Mouse (Mus musculus): ENCODE measurements around the gene Arfgap1. TPM values are rescaled to one million over a fixed set of nuclear protein-coding genes. Genes with fewer than 3 reads are reported as not detected.

Gene Arfgap1
- polyA plus RNA-seq, 1 experiment from 2014 or later: 45.7 TPM

GRCm38 (mm10) chr2:180941869-180942268 is 25.2 kb upstream of the Arfgap1 start:
- Histone ChIP-seq H3K4me2 (no peak overlapping the region), H3K9ac (ENCODE audit: low read length) (no peak overlapping the region), H3K4me1 (ENCODE audit: control insufficient read depth, insufficient read depth, low read length) (no peaks in the 10 kb centered on the region), H3K4me3 (ENCODE audit: low read depth, low read length) (no peak overlapping the region), H3K9me3 (ENCODE audit: control insufficient read depth, low read length) (no peaks in the 10 kb centered on the region), H3K27ac (ENCODE audit: low read depth, low read length) (no peak overlapping the region), H3K36me3 (ENCODE audit: control insufficient read depth, insufficient read depth, low read length) (no peaks in the 10 kb centered on the region), H3K27me3 (ENCODE audit: control insufficient read depth, insufficient read depth, low read length) (no peaks in the 10 kb centered on the region)
- DNase-seq (ENCODE audit: low spot score, missing footprints) (no peak), ATAC-seq (ENCODE audit: low FRiP score) (no peak)

- Histone ChIP-seq H3K27me3 (ENCODE audit: control insufficient read depth, insufficient read depth, low read length) (no peaks in the 10 kb centered on the region), H3K4me3 (ENCODE audit: low read depth, low read length) (no peak overlapping the region), H3K9me3 (ENCODE audit: control insufficient read depth, low read length) (no peaks in the 10 kb centered on the region), H3K36me3 (ENCODE audit: control insufficient read depth, insufficient read depth, low read length) (no peaks in the 10 kb centered on the region), H3K27ac (ENCODE audit: low read depth, low read length) (no peak overlapping the region), H3K4me1 (ENCODE audit: control insufficient read depth, insufficient read depth, low read length) (peaks cover 36% of the 10 kb centered on the region), H3K9ac (ENCODE audit: low read length) (no peak overlapping the region), H3K4me2 (no peak overlapping the region)
- 16% methylated on average over 1 of the region's 1 CpGs for WGBS
- DNase-seq (ENCODE audit: low spot score, missing footprints) (no peak), ATAC-seq (ENCODE audit: low FRiP score) (no peak)
Observed at GRCm38 (mm10) chr2:180949947-180950346, 17.1 kb upstream of the Arfgap1 start.

- 11% methylated on average over 9 of the region's 9 CpGs for WGBS
- Histone ChIP-seq H3K4me3 (ENCODE audit: low read depth, low read length) (peak overlapping the region; percentile 65), H3K4me2 (peak overlapping the region; percentile 90), H3K4me1 (ENCODE audit: control insufficient read depth, insufficient read depth, low read length) (peaks cover 37% of the 10 kb centered on the region), H3K9me3 (ENCODE audit: control insufficient read depth, low read length) (no peaks in the 10 kb centered on the region), H3K27me3 (ENCODE audit: control insufficient read depth, insufficient read depth, low read length) (no peaks in the 10 kb centered on the region), H3K36me3 (ENCODE audit: control insufficient read depth, insufficient read depth, low read length) (no peaks in the 10 kb centered on the region), H3K9ac (ENCODE audit: low read length) (peak overlapping the region; percentile 74), H3K27ac (ENCODE audit: low read depth, low read length) (peak overlapping the region; percentile 95)
- peak; percentile 92 for DNase-seq (ENCODE audit: low spot score, missing footprints)
- ATAC-seq (ENCODE audit: low FRiP score): peak; percentile 50
Observed at GRCm38 (mm10) chr2:180952731-180953171, 14.3 kb upstream of the Arfgap1 start.

- WGBS: 8% methylated on average over 2 of the region's 2 CpGs
- H3K4me3 ChIP-seq (ENCODE audit: low read depth, low read length): peak overlapping the region; percentile 65
- ATAC-seq (ENCODE audit: low FRiP score) (no peak), DNase-seq (ENCODE audit: low spot score, missing footprints) (no peak)
- peak overlapping the region; percentile 74 for H3K9ac ChIP-seq (ENCODE audit: low read length)
- H3K4me2 ChIP-seq: peak overlapping the region; percentile 90
- H3K4me1 ChIP-seq (ENCODE audit: control insufficient read depth, insufficient read depth, low read length): peaks cover 37% of the 10 kb centered on the region
- no peaks in the 10 kb centered on the region for H3K27me3 ChIP-seq (ENCODE audit: control insufficient read depth, insufficient read depth, low read length)
- no peaks in the 10 kb centered on the region for H3K36me3 ChIP-seq (ENCODE audit: control insufficient read depth, insufficient read depth, low read length)
- peak overlapping the region; percentile 95 for H3K27ac ChIP-seq (ENCODE audit: low read depth, low read length)
- H3K9me3 ChIP-seq (ENCODE audit: control insufficient read depth, low read length): no peaks in the 10 kb centered on the region
Observed at GRCm38 (mm10) chr2:180953638-180954037, 13.4 kb upstream of the Arfgap1 start.

- under 1% methylated on average over 52 of the region's 52 CpGs for WGBS
- H3K4me1 ChIP-seq (ENCODE audit: control insufficient read depth, insufficient read depth, low read length): peaks cover 35% of the 10 kb centered on the region
- peak within 1 kb of the TSS; percentile 65 for H3K4me3 ChIP-seq (ENCODE audit: low read depth, low read length)
- H3K9ac ChIP-seq (ENCODE audit: low read length): peak within 1 kb of the TSS; percentile 74
- H3K4me2 ChIP-seq: peak within 1 kb of the TSS; percentile 90
- H3K36me3 ChIP-seq (ENCODE audit: control insufficient read depth, insufficient read depth, low read length): no peaks in the 10 kb centered on the region
- no peaks in the 10 kb centered on the region for H3K27me3 ChIP-seq (ENCODE audit: control insufficient read depth, insufficient read depth, low read length)
- H3K9me3 ChIP-seq (ENCODE audit: control insufficient read depth, low read length): no peaks in the 10 kb centered on the region
- peak within 1 kb of the TSS; percentile 95 for H3K27ac ChIP-seq (ENCODE audit: low read depth, low read length)
- ATAC-seq (ENCODE audit: low FRiP score): peak; percentile 95
- peak; percentile 96 for DNase-seq (ENCODE audit: low spot score, missing footprints)
Observed at GRCm38 (mm10) chr2:180954061-180955047, 12.7 kb upstream of the Arfgap1 start, which contains the start of gene Nkain4. TSS of gene Nkain4 (minus strand) at chr2:180954699.

GRCm38 (mm10) chr2:180959605-180960004 is 7.4 kb upstream of the Arfgap1 start:
- Histone ChIP-seq H3K9ac (ENCODE audit: low read length) (no peak overlapping the region), H3K27me3 (ENCODE audit: control insufficient read depth, insufficient read depth, low read length) (no peaks in the 10 kb centered on the region), H3K4me1 (ENCODE audit: control insufficient read depth, insufficient read depth, low read length) (peaks cover 6% of the 10 kb centered on the region; the same call in 1 of the 2 replicates), H3K4me2 (no peak overlapping the region), H3K9me3 (ENCODE audit: control insufficient read depth, low read length) (no peaks in the 10 kb centered on the region), H3K36me3 (ENCODE audit: control insufficient read depth, insufficient read depth, low read length) (no peaks in the 10 kb centered on the region), H3K4me3 (ENCODE audit: low read depth, low read length) (no peak overlapping the region), H3K27ac (ENCODE audit: low read depth, low read length) (no peak overlapping the region)
- DNase-seq (ENCODE audit: low spot score, missing footprints) (no peak), ATAC-seq (ENCODE audit: low FRiP score) (no peak)
- WGBS: 82% methylated on average over 7 of the region's 7 CpGs

GRCm38 (mm10) chr2:180960187-180960586 is 6.8 kb upstream of the Arfgap1 start:
- no peaks in the 10 kb centered on the region for H3K9me3 ChIP-seq (ENCODE audit: control insufficient read depth, low read length)
- H3K27me3 ChIP-seq (ENCODE audit: control insufficient read depth, insufficient read depth, low read length): no peaks in the 10 kb centered on the region
- H3K36me3 ChIP-seq (ENCODE audit: control insufficient read depth, insufficient read depth, low read length): no peaks in the 10 kb centered on the region
- DNase-seq (ENCODE audit: low spot score, missing footprints) (no peak), ATAC-seq (ENCODE audit: low FRiP score) (no peak)
- H3K4me3 ChIP-seq (ENCODE audit: low read depth, low read length): no peak overlapping the region
- H3K9ac ChIP-seq (ENCODE audit: low read length): no peak overlapping the region
- H3K4me1 ChIP-seq (ENCODE audit: control insufficient read depth, insufficient read depth, low read length): 0 out of 2 replicates have a peak, but pooled peaks cover 2% of the 10 kb centered on the region
- H3K27ac ChIP-seq (ENCODE audit: low read depth, low read length): no peak overlapping the region
- no peak overlapping the region for H3K4me2 ChIP-seq
- 75% methylated on average over 3 of the region's 3 CpGs for WGBS

GRCm38 (mm10) chr2:180962616-180963308 is 4.3 kb upstream of the Arfgap1 start:
- ATAC-seq (ENCODE audit: low FRiP score) (no peak), DNase-seq (ENCODE audit: low spot score, missing footprints) (no peak)
- no peak overlapping the region for H3K4me3 ChIP-seq (ENCODE audit: low read depth, low read length)
- H3K4me1 ChIP-seq (ENCODE audit: control insufficient read depth, insufficient read depth, low read length): peaks cover 9% of the 10 kb centered on the region
- H3K36me3 ChIP-seq (ENCODE audit: control insufficient read depth, insufficient read depth, low read length): no peaks in the 10 kb centered on the region
- H3K27ac ChIP-seq (ENCODE audit: low read depth, low read length): no peak overlapping the region
- WGBS: 72% methylated on average over 2 of the region's 2 CpGs
- H3K9ac ChIP-seq (ENCODE audit: low read length): no peak overlapping the region
- no peak overlapping the region for H3K4me2 ChIP-seq
- no peaks in the 10 kb centered on the region for H3K9me3 ChIP-seq (ENCODE audit: control insufficient read depth, low read length)
- no peaks in the 10 kb centered on the region for H3K27me3 ChIP-seq (ENCODE audit: control insufficient read depth, insufficient read depth, low read length)

GRCm38 (mm10) chr2:180963956-180964355 is 3.1 kb upstream of the Arfgap1 start:
- H3K4me2 ChIP-seq: no peak overlapping the region
- DNase-seq (ENCODE audit: low spot score, missing footprints) (peak; percentile 98), ATAC-seq (ENCODE audit: low FRiP score) (peak; percentile 30; the same call in 1 of the 2 replicates)
- no peaks in the 10 kb centered on the region for H3K9me3 ChIP-seq (ENCODE audit: control insufficient read depth, low read length)
- no peak overlapping the region for H3K9ac ChIP-seq (ENCODE audit: low read length)
- 3% methylated on average over 5 of the region's 5 CpGs for WGBS
- H3K27ac ChIP-seq (ENCODE audit: low read depth, low read length): no peak overlapping the region
- peaks cover 13% of the 10 kb centered on the region for H3K4me1 ChIP-seq (ENCODE audit: control insufficient read depth, insufficient read depth, low read length)
- H3K36me3 ChIP-seq (ENCODE audit: control insufficient read depth, insufficient read depth, low read length): no peaks in the 10 kb centered on the region
- no peak overlapping the region for H3K4me3 ChIP-seq (ENCODE audit: low read depth, low read length)
- no peaks in the 10 kb centered on the region for H3K27me3 ChIP-seq (ENCODE audit: control insufficient read depth, insufficient read depth, low read length)
